Mouse (Mus musculus) forebrain, embryonic 13.5 days (tissue): Measurements from ENCODE around the gene Os9. TPM values are rescaled to one million over a fixed set of nuclear protein-coding genes. Genes with fewer than 3 reads are reported as not detected.

Source experiments
- ATAC-seq: fragments of 200-750 bp; cut with Nextera tagmentation; 2 replicates; pipeline ENCODE4 v1.8.0; 2017
- H3K27ac ChIP-seq: fragments of 300-500 bp; sonication (generic); 2 replicates; pipeline ENCODE4 v1.5.1; 2015; ENCODE audit warnings: inconsistent platforms, mild to moderate bottlenecking, moderate library complexity
- H3K27me3 ChIP-seq: fragments of 300-500 bp; sonication (generic); 2 replicates; pipeline ENCODE4 v1.6.1; 2015; ENCODE audit warnings: mild to moderate bottlenecking, inconsistent platforms
- H3K36me3 ChIP-seq: fragments of 300-500 bp; sonication (generic); 2 replicates; pipeline ENCODE4 v1.6.1; 2015; ENCODE audit warnings: mild to moderate bottlenecking, inconsistent platforms; ENCODE audit not compliant: poor library complexity, severe bottlenecking
- H3K4me1 ChIP-seq: fragments of 300-500 bp; sonication (generic); 2 replicates; pipeline ENCODE4 v1.6.1; 2015; ENCODE audit warnings: inconsistent platforms
- H3K4me2 ChIP-seq: fragments of 300-500 bp; sonication (generic); 2 replicates; pipeline ENCODE4 v1.6.1; 2015; ENCODE audit warnings: inconsistent platforms, mild to moderate bottlenecking, moderate library complexity
- H3K4me3 ChIP-seq: fragments of 300-500 bp; sonication (generic); 2 replicates; pipeline ENCODE4 v1.5.1; 2015; ENCODE audit warnings: mild to moderate bottlenecking, inconsistent platforms
- H3K9ac ChIP-seq: fragments of 300-500 bp; sonication (generic); 2 replicates; pipeline ENCODE4 v1.6.1; 2015; ENCODE audit warnings: mild to moderate bottlenecking, inconsistent platforms
- H3K9me3 ChIP-seq: fragments of 300-500 bp; sonication (generic); replicated peaks from 2 replicates; pipeline ENCODE4 v1.6.1; 2016; ENCODE audit warnings: inconsistent platforms
- WGBS: fragments of 180-500 bp; shearing (Covaris S2); methylation state at CpG from one replicate; pipeline ENCODE4 v1.1.7; 2015; 5-methylcytosine and 5-hydroxymethylcytosine counted together
- polyA plus RNA-seq: library from polyadenylated mRNA; unstranded; fragments of >200 nt; fragmentation: Nextera tagmentation; extraction: Ambion mirVana; gene quantifications from 2 replicates; pipeline ENCODE4 v1.2.1, GENCODE M21; 2015

The Os9 gene
- polyA plus RNA-seq, 1 experiment from 2014 or later = 94.8 TPM

- ATAC-seq = no peak
- Histone ChIP-seq H3K27me3 (no peaks in the 10 kb centered on the region), H3K9ac (no peak overlapping the region), H3K4me3 (no peak overlapping the region), H3K4me1 (peaks cover 15% of the 10 kb centered on the region), H3K27ac (no peak overlapping the region), H3K9me3 (no peaks in the 10 kb centered on the region), H3K4me2 (no peak overlapping the region), H3K36me3 (no peaks in the 10 kb centered on the region)
- WGBS = 75% methylated on average over 9 of the region's 9 CpGs
Observed at GRCm38 (mm10) chr10:127125210-127126001, 4.5 kb upstream of the Os9 start.

- H3K27me3 ChIP-seq = no peaks in the 10 kb centered on the region
- ATAC-seq = no peak
- peak overlapping the region; percentile 62 for H3K27ac ChIP-seq
- H3K4me3 ChIP-seq = peak overlapping the region; percentile 33
- H3K36me3 ChIP-seq = peaks cover 12% of the 10 kb centered on the region
- 11% methylated on average over 4 of the region's 4 CpGs for WGBS
- H3K4me2 ChIP-seq = peak overlapping the region; percentile 91
- H3K9ac ChIP-seq = peak overlapping the region; percentile 58
- peaks cover 24% of the 10 kb centered on the region for H3K4me1 ChIP-seq
- no peaks in the 10 kb centered on the region for H3K9me3 ChIP-seq
Observed at GRCm38 (mm10) chr10:127123436-127123805, 2.5 kb upstream of the Os9 start.

- Histone ChIP-seq H3K27ac (peak overlapping the region; percentile 62), H3K9ac (peak overlapping the region; percentile 58), H3K27me3 (no peaks in the 10 kb centered on the region), H3K4me1 (peaks cover 24% of the 10 kb centered on the region), H3K4me3 (peak overlapping the region; percentile 33), H3K9me3 (no peaks in the 10 kb centered on the region), H3K36me3 (peaks cover 17% of the 10 kb centered on the region), H3K4me2 (peak overlapping the region; percentile 91)
- peak; percentile 26; the same call in 1 of the 2 replicates for ATAC-seq
- 5% methylated on average over 13 of the region's 13 CpGs for WGBS
Observed at GRCm38 (mm10) chr10:127122784-127123435, 2.0 kb upstream of the Os9 start.

GRCm38 (mm10) chr10:127122018-127122417 lies 1.1 kb upstream of the Os9 start:
- Histone ChIP-seq H3K4me2 (peak overlapping the region; percentile 91), H3K27me3 (no peaks in the 10 kb centered on the region), H3K4me3 (peak overlapping the region; percentile 92), H3K9me3 (no peaks in the 10 kb centered on the region), H3K27ac (peak overlapping the region; percentile 62; the same call in 1 of the 2 replicates), H3K36me3 (peaks cover 24% of the 10 kb centered on the region), H3K9ac (no peak overlapping the region), H3K4me1 (peaks cover 24% of the 10 kb centered on the region)
- 87% methylated on average over 3 of the region's 3 CpGs for WGBS
- ATAC-seq = no peak

GRCm38 (mm10) chr10:127120301-127121065 lies 448 bp downstream of the Os9 start:
- peaks cover 24% of the 10 kb centered on the region for H3K4me1 ChIP-seq
- WGBS = 3% methylated on average over 34 of the region's 34 CpGs
- peak overlapping the region; percentile 22; the same call in 1 of the 2 replicates for H3K27ac ChIP-seq
- peak overlapping the region; percentile 91 for H3K4me2 ChIP-seq
- ATAC-seq = peak; percentile 0; the same call in 1 of the 2 replicates
- H3K9ac ChIP-seq = peak overlapping the region; percentile 91
- no peaks in the 10 kb centered on the region for H3K9me3 ChIP-seq
- no peaks in the 10 kb centered on the region for H3K27me3 ChIP-seq
- H3K4me3 ChIP-seq = peak overlapping the region; percentile 92
- H3K36me3 ChIP-seq = peaks cover 36% of the 10 kb centered on the region

GRCm38 (mm10) chr10:127119229-127119628 lies 1.7 kb downstream of the Os9 start:
- H3K4me2 ChIP-seq = no peak overlapping the region
- H3K4me3 ChIP-seq = no peak overlapping the region
- no peak overlapping the region for H3K9ac ChIP-seq
- no peak overlapping the region for H3K27ac ChIP-seq
- ATAC-seq = no peak
- no peaks in the 10 kb centered on the region for H3K27me3 ChIP-seq
- peaks cover 46% of the 10 kb centered on the region for H3K36me3 ChIP-seq
- peaks cover 24% of the 10 kb centered on the region for H3K4me1 ChIP-seq
- 92% methylated on average over 10 of the region's 10 CpGs for WGBS
- no peaks in the 10 kb centered on the region for H3K9me3 ChIP-seq

- no peak overlapping the region for H3K27ac ChIP-seq
- no peak for ATAC-seq
- no peaks in the 10 kb centered on the region for H3K9me3 ChIP-seq
- no peaks in the 10 kb centered on the region for H3K27me3 ChIP-seq
- H3K36me3 ChIP-seq = peaks cover 46% of the 10 kb centered on the region
- no peak overlapping the region for H3K4me2 ChIP-seq
- H3K4me3 ChIP-seq = no peak overlapping the region
- H3K4me1 ChIP-seq = peaks cover 23% of the 10 kb centered on the region
- 93% methylated on average over 11 of the region's 11 CpGs for whole genome bisulfite sequencing
- H3K9ac ChIP-seq = no peak overlapping the region
Observed at GRCm38 (mm10) chr10:127118470-127118869, 2.5 kb downstream of the Os9 start.

GRCm38 (mm10) chr10:127115068-127115467 lies 5.9 kb downstream of the Os9 start:
- Histone ChIP-seq H3K4me2 (no peak overlapping the region), H3K9me3 (no peaks in the 10 kb centered on the region), H3K9ac (no peak overlapping the region), H3K27ac (no peak overlapping the region), H3K36me3 (peaks cover 68% of the 10 kb centered on the region), H3K4me3 (no peak overlapping the region), H3K4me1 (peaks cover 6% of the 10 kb centered on the region), H3K27me3 (no peaks in the 10 kb centered on the region)
- no peak for ATAC-seq
- WGBS = 90% methylated on average over 2 of the region's 2 CpGs

- Histone ChIP-seq H3K4me2 (no peak overlapping the region), H3K9me3 (no peaks in the 10 kb centered on the region), H3K27me3 (no peaks in the 10 kb centered on the region), H3K36me3 (peaks cover 66% of the 10 kb centered on the region), H3K9ac (no peak overlapping the region), H3K4me3 (no peak overlapping the region), H3K4me1 (no peaks in the 10 kb centered on the region), H3K27ac (no peak overlapping the region)
- 96% methylated on average over 11 of the region's 11 CpGs for WGBS
- ATAC-seq = no peak
Observed at GRCm38 (mm10) chr10:127114408-127114807, 6.5 kb downstream of the Os9 start.

GRCm38 (mm10) chr10:127111001-127111887 lies 9.7 kb downstream of the Os9 start:
- Histone ChIP-seq H3K4me3 (no peak overlapping the region), H3K9me3 (no peaks in the 10 kb centered on the region), H3K27ac (no peak overlapping the region), H3K4me1 (no peaks in the 10 kb centered on the region), H3K36me3 (peaks cover 48% of the 10 kb centered on the region), H3K27me3 (no peaks in the 10 kb centered on the region), H3K4me2 (no peak overlapping the region), H3K9ac (no peak overlapping the region)
- WGBS = 88% methylated on average over 15 of the region's 15 CpGs
- ATAC-seq = no peak

- Histone ChIP-seq H3K9ac (no peak overlapping the region), H3K4me3 (no peak overlapping the region), H3K9me3 (no peaks in the 10 kb centered on the region), H3K4me1 (no peaks in the 10 kb centered on the region), H3K27ac (no peak overlapping the region), H3K4me2 (no peak overlapping the region), H3K27me3 (no peaks in the 10 kb centered on the region), H3K36me3 (peaks cover 45% of the 10 kb centered on the region)
- WGBS = 85% methylated on average over 3 of the region's 3 CpGs
- ATAC-seq = no peak
Observed at GRCm38 (mm10) chr10:127108262-127108583, 12.7 kb downstream of the Os9 start.
